Mouse (Mus musculus): ENCODE results near the gene Fryl. TPM values are rescaled to one million over a fixed set of nuclear protein-coding genes. Genes with fewer than 3 reads are reported as not detected.

Fryl gene
- polyA plus RNA-seq, 1 experiment: 15.3 TPM

GRCm38 (mm10) chr5:73227518-73228101 lies 28.8 kb downstream of the Fryl start:
- TF ChIP-seq E2F4 (IDR thresholded peaks at IDR 0.05; ENCODE audit: insufficient read depth) (no peak), CEBPB (IDR thresholded peaks at IDR 0.05; ENCODE audit: insufficient read depth, poor library complexity, severe bottlenecking) (no peak), REST (IDR thresholded peaks at IDR 0.05; ENCODE audit: insufficient read depth, insufficient read length) (no peak), SRF (IDR thresholded peaks at IDR 0.05; ENCODE audit: control insufficient read depth, insufficient read length, low read depth) (no peak), MAX (IDR thresholded peaks at IDR 0.05; ENCODE audit: low read depth) (no peak), TCF12 (IDR thresholded peaks at IDR 0.05; ENCODE audit: insufficient read depth, poor library complexity, severe bottlenecking) (no peak), USF1 (IDR thresholded peaks at IDR 0.05; ENCODE audit: low read depth) (no peak), MYOG (IDR thresholded peaks at IDR 0.05; ENCODE audit: control insufficient read depth in 1 of 3, insufficient read depth in 1 of 3, insufficient read length in 2 of 3, low read depth in 2 of 3) (no peak), TCF3 (IDR thresholded peaks at IDR 0.05; ENCODE audit: insufficient read length, low read depth) (no peak), MYOD1 (IDR thresholded peaks at IDR 0.05; ENCODE audit: control insufficient read depth in 1 of 3, insufficient read length in 2 of 3, low read depth in 2 of 3) (no peak), POLR2A (IDR thresholded peaks at IDR 0.05; ENCODE audit: insufficient read length, low read depth) (no peak), POLR2AphosphoS2 (IDR thresholded peaks at IDR 0.05; ENCODE audit: insufficient read length, low read depth) (no peak)
- peaks cover 50% of the 10 kb centered on the region for H3K79me2 ChIP-seq (ENCODE audit: control insufficient read depth, insufficient read depth)
- H3ac ChIP-seq (ENCODE audit: control insufficient read depth, insufficient read length): no peak overlapping the region
- no peaks in the 10 kb centered on the region for H3K27me3 ChIP-seq (ENCODE audit: control insufficient read depth, insufficient read depth, insufficient read length)
- H3K4me2 ChIP-seq (ENCODE audit: low read depth): no peak overlapping the region
- H3K36me3 ChIP-seq (ENCODE audit: control insufficient read depth, insufficient read depth): no peaks in the 10 kb centered on the region
- no peak overlapping the region for H3K4me3 ChIP-seq

GRCm38 (mm10) chr5:73223065-73223464 lies 33.4 kb downstream of the Fryl start:
- no peak overlapping the region for H3K4me3 ChIP-seq
- H3K79me2 ChIP-seq (ENCODE audit: control insufficient read depth, insufficient read depth): peaks cover 20% of the 10 kb centered on the region
- no peak overlapping the region for H3ac ChIP-seq (ENCODE audit: control insufficient read depth, insufficient read length)
- H3K4me2 ChIP-seq (ENCODE audit: low read depth): peak overlapping the region; percentile 57
- no peaks in the 10 kb centered on the region for H3K36me3 ChIP-seq (ENCODE audit: control insufficient read depth, insufficient read depth)
- no peaks in the 10 kb centered on the region for H3K27me3 ChIP-seq (ENCODE audit: control insufficient read depth, insufficient read depth, insufficient read length)
- TF ChIP-seq MYOD1 (IDR thresholded peaks at IDR 0.05; ENCODE audit: control insufficient read depth in 1 of 3, insufficient read length in 2 of 3, low read depth in 2 of 3) (peak in 2 of 3 experiments; percentile 94 to 96), TCF12 (IDR thresholded peaks at IDR 0.05; ENCODE audit: insufficient read depth, poor library complexity, severe bottlenecking) (peak; percentile 67), TCF3 (IDR thresholded peaks at IDR 0.05; ENCODE audit: insufficient read length, low read depth) (peak; percentile 57), CEBPB (IDR thresholded peaks at IDR 0.05; ENCODE audit: insufficient read depth, poor library complexity, severe bottlenecking) (no peak), SRF (IDR thresholded peaks at IDR 0.05; ENCODE audit: control insufficient read depth, insufficient read length, low read depth) (no peak), MAX (IDR thresholded peaks at IDR 0.05; ENCODE audit: low read depth) (no peak), MYOG (IDR thresholded peaks at IDR 0.05; ENCODE audit: control insufficient read depth in 1 of 3, insufficient read depth in 1 of 3, insufficient read length in 2 of 3, low read depth in 2 of 3) (peak; percentile 30 to 96 (median 94)), REST (IDR thresholded peaks at IDR 0.05; ENCODE audit: insufficient read depth, insufficient read length) (no peak), USF1 (IDR thresholded peaks at IDR 0.05; ENCODE audit: low read depth) (no peak), E2F4 (IDR thresholded peaks at IDR 0.05; ENCODE audit: insufficient read depth) (no peak)

- TF ChIP-seq POLR2A (IDR thresholded peaks at IDR 0.05; ENCODE audit: insufficient read length, low read depth) (no peak), MYOD1 (IDR thresholded peaks at IDR 0.05; ENCODE audit: control insufficient read depth in 1 of 3, insufficient read length in 2 of 3, low read depth in 2 of 3) (no peak)
- Histone ChIP-seq H3ac (ENCODE audit: control insufficient read depth, insufficient read length) (no peak overlapping the region), H3K4me3 (no peak overlapping the region), H3K27me3 (ENCODE audit: control insufficient read depth, insufficient read depth, insufficient read length) (no peaks in the 10 kb centered on the region), H3K4me2 (ENCODE audit: low read depth) (peak overlapping the region; percentile 24), H3K79me2 (ENCODE audit: control insufficient read depth, insufficient read depth) (peaks cover 20% of the 10 kb centered on the region), H3K36me3 (ENCODE audit: control insufficient read depth, insufficient read depth) (no peaks in the 10 kb centered on the region)
Observed at GRCm38 (mm10) chr5:73222397-73222796, 34.0 kb downstream of the Fryl start.

- no peak for TF ChIP-seq REST (IDR thresholded peaks at IDR 0.05; ENCODE audit: insufficient read depth, insufficient read length)
- TF ChIP-seq MYOD1 (IDR thresholded peaks at IDR 0.05; ENCODE audit: control insufficient read depth in 1 of 3, insufficient read length in 2 of 3, low read depth in 2 of 3): peak in 2 of 3 experiments; percentile 44 to 77
- no peak for TF ChIP-seq USF1 (IDR thresholded peaks at IDR 0.05; ENCODE audit: low read depth)
- no peak for TF ChIP-seq TCF12 (IDR thresholded peaks at IDR 0.05; ENCODE audit: insufficient read depth, poor library complexity, severe bottlenecking)
- no peak for TF ChIP-seq POLR2AphosphoS2 (IDR thresholded peaks at IDR 0.05; ENCODE audit: insufficient read length, low read depth)
- TF ChIP-seq MYOG (IDR thresholded peaks at IDR 0.05; ENCODE audit: control insufficient read depth in 1 of 3, insufficient read depth in 1 of 3, insufficient read length in 2 of 3, low read depth in 2 of 3): peak in 1 of 3 experiments; percentile 47
- TF ChIP-seq E2F4 (IDR thresholded peaks at IDR 0.05; ENCODE audit: insufficient read depth): no peak
- no peak overlapping the region for H3ac ChIP-seq (ENCODE audit: control insufficient read depth, insufficient read length)
- no peaks in the 10 kb centered on the region for H3K27me3 ChIP-seq (ENCODE audit: control insufficient read depth, insufficient read depth, insufficient read length)
- no peaks in the 10 kb centered on the region for H3K36me3 ChIP-seq (ENCODE audit: control insufficient read depth, insufficient read depth)
- peaks cover 16% of the 10 kb centered on the region for H3K79me2 ChIP-seq (ENCODE audit: control insufficient read depth, insufficient read depth)
- H3K4me3 ChIP-seq: no peak overlapping the region
- H3K4me2 ChIP-seq (ENCODE audit: low read depth): peak overlapping the region; percentile 24
Observed at GRCm38 (mm10) chr5:73221826-73222225, 34.6 kb downstream of the Fryl start.

- H3K79me2 ChIP-seq (ENCODE audit: control insufficient read depth, insufficient read depth): peaks cover 11% of the 10 kb centered on the region
Observed at GRCm38 (mm10) chr5:73219716-73220115, 36.7 kb downstream of the Fryl start.

More at GRCm38 (mm10) chr5:73219716-73220115, 36.7 kb downstream of the Fryl start:
- H3K4me2 ChIP-seq (ENCODE audit: low read depth): no peak overlapping the region
- no peak overlapping the region for H3K4me3 ChIP-seq
- H3ac ChIP-seq (ENCODE audit: control insufficient read depth, insufficient read length): no peak overlapping the region
- H3K27me3 ChIP-seq (ENCODE audit: control insufficient read depth, insufficient read depth, insufficient read length): no peaks in the 10 kb centered on the region
- H3K36me3 ChIP-seq (ENCODE audit: control insufficient read depth, insufficient read depth): no peaks in the 10 kb centered on the region
- TF ChIP-seq MYOG (IDR thresholded peaks at IDR 0.05; ENCODE audit: control insufficient read depth in 1 of 3, insufficient read depth in 1 of 3, insufficient read length in 2 of 3, low read depth in 2 of 3) (no peak), MAX (IDR thresholded peaks at IDR 0.05; ENCODE audit: low read depth) (no peak), SRF (IDR thresholded peaks at IDR 0.05; ENCODE audit: control insufficient read depth, insufficient read length, low read depth) (no peak), REST (IDR thresholded peaks at IDR 0.05; ENCODE audit: insufficient read depth, insufficient read length) (no peak), POLR2A (IDR thresholded peaks at IDR 0.05; ENCODE audit: insufficient read length, low read depth) (no peak), CEBPB (IDR thresholded peaks at IDR 0.05; ENCODE audit: insufficient read depth, poor library complexity, severe bottlenecking) (no peak), USF1 (IDR thresholded peaks at IDR 0.05; ENCODE audit: low read depth) (no peak), E2F4 (IDR thresholded peaks at IDR 0.05; ENCODE audit: insufficient read depth) (no peak), TCF3 (IDR thresholded peaks at IDR 0.05; ENCODE audit: insufficient read length, low read depth) (no peak), MYOD1 (IDR thresholded peaks at IDR 0.05; ENCODE audit: control insufficient read depth in 1 of 3, insufficient read length in 2 of 3, low read depth in 2 of 3) (no peak), POLR2AphosphoS2 (IDR thresholded peaks at IDR 0.05; ENCODE audit: insufficient read length, low read depth) (no peak), TCF12 (IDR thresholded peaks at IDR 0.05; ENCODE audit: insufficient read depth, poor library complexity, severe bottlenecking) (no peak)

All from myocyte (in vitro differentiated cells).